Mouse (Mus musculus): ENCODE measurements around the gene Atp6v0d1.

GRCm38 (mm10) chr8:105494566-105494965, 71.3 kb downstream of the Atp6v0d1 start:
- no peak for TF ChIP-seq EP300 (IDR thresholded peaks at IDR 0.05; ENCODE audit: low read depth)
- TF ChIP-seq CTCF (IDR thresholded peaks at IDR 0.05; ENCODE audit: low read depth) = no peak
